Mouse (Mus musculus) MEL (cell line): ENCODE measurements around the gene Slmap. TPM values are rescaled to one million over a fixed set of nuclear protein-coding genes. Genes with fewer than 3 reads are reported as not detected.

Experiments used
- DNase-seq: peaks from one replicate; pipeline ENCODE4 v3.0.0; 2011; ENCODE audit warnings: low read depth, low spot score
- H3K27ac ChIP-seq: 2 replicates; pipeline ENCODE4 v1.5.1; 2012; ENCODE audit warnings: low read depth, mild to moderate bottlenecking, control low read depth, low read length, moderate library complexity; ENCODE audit not compliant: control insufficient read depth
- H3K27me3 ChIP-seq, 2 experiments: fragments of 150-350 bp in 1 of 2; sonication (generic) in 1 of 2; 2 replicates each; pipeline ENCODE4 v1.6.1; 2012; ENCODE audit warnings: low read length in 2 of 2, mild to moderate bottlenecking in 2 of 2, improper control_type of control experiment in 1 of 2, moderate library complexity in 1 of 2; ENCODE audit not compliant: insufficient read depth in 2 of 2, control insufficient read depth in 1 of 2
- H3K36me3 ChIP-seq, 2 experiments: 2 replicates each; pipeline ENCODE4 v1.6.1; 2012 to 2014; ENCODE audit warnings: low read length in 2 of 2, improper control_type of control experiment in 1 of 2, inconsistent platforms in 1 of 2, mild to moderate bottlenecking in 1 of 2; ENCODE audit not compliant: insufficient read depth in 2 of 2, control insufficient read depth in 1 of 2
- H3K4me1 ChIP-seq, 2 experiments: fragments of 150-350 bp in 1 of 2; sonication (generic) in 1 of 2; 2 replicates each; pipeline ENCODE4 v1.6.1; 2012; ENCODE audit warnings: low read length in 2 of 2, improper control_type of control experiment in 1 of 2, mild to moderate bottlenecking in 1 of 2; ENCODE audit not compliant: insufficient read depth in 2 of 2, control insufficient read depth in 1 of 2
- H3K4me3 ChIP-seq, 2 experiments: fragments of 150-350 bp in 1 of 2; sonication (generic) in 1 of 2; 2 replicates each; pipeline ENCODE4 v1.5.1; 2012; ENCODE audit warnings: low read depth in 2 of 2, low read length in 2 of 2, mild to moderate bottlenecking in 2 of 2, moderate library complexity in 2 of 2, control low read depth in 1 of 2, improper control_type of control experiment in 1 of 2; ENCODE audit not compliant: control insufficient read depth in 1 of 2, insufficient read depth in 1 of 2
- H3K79me2 ChIP-seq: 2 replicates; pipeline ENCODE4 v1.6.1; 2012; ENCODE audit warnings: mild to moderate bottlenecking, low read length, moderate library complexity; ENCODE audit not compliant: control insufficient read depth, poor library complexity, insufficient read depth
- H3K9ac ChIP-seq: 2 replicates; pipeline ENCODE4 v1.6.1; 2012; ENCODE audit warnings: low read depth, mild to moderate bottlenecking, control low read depth, low read length, moderate library complexity; ENCODE audit not compliant: control insufficient read depth, poor library complexity, severe bottlenecking
- H3K9me3 ChIP-seq: fragments of 150-350 bp; sonication (generic); replicated peaks from 2 replicates; pipeline ENCODE4 v1.6.1; 2012; ENCODE audit warnings: mild to moderate bottlenecking, low read length, improper control_type of control experiment, moderate library complexity; ENCODE audit not compliant: insufficient read depth
- BHLHE40 ChIP-seq: IDR thresholded peaks from 2 replicates; pipeline ENCODE4 v1.6.1; 2012; ENCODE audit warnings: low read depth, mild to moderate bottlenecking, inconsistent platforms, low read length, improper control_type of control experiment, borderline replicate concordance
- CHD1 ChIP-seq: IDR thresholded peaks from 2 replicates; pipeline ENCODE4 v1.6.1; 2012; ENCODE audit warnings: low read depth, mild to moderate bottlenecking, inconsistent platforms, low read length, improper control_type of control experiment
- CTCF ChIP-seq, 3 experiments: IDR thresholded peaks in 2 of 3; conservative IDR thresholded peaks in 1 of 3; 2 replicates each; pipeline ENCODE4 v1.5.1; 2011 to 2012; ENCODE audit warnings: low read length in 3 of 3, low read depth in 2 of 3, mild to moderate bottlenecking in 2 of 3, improper control_type of control experiment in 1 of 3, inconsistent platforms in 1 of 3, mixed read lengths in 1 of 3, moderate library complexity in 1 of 3; ENCODE audit not compliant: control insufficient read depth in 1 of 3, insufficient read depth in 1 of 3, poor library complexity in 1 of 3, severe bottlenecking in 1 of 3
- ELF1 ChIP-seq: IDR thresholded peaks from 2 replicates; pipeline ENCODE4 v1.6.1; 2014; ENCODE audit warnings: low read depth, mild to moderate bottlenecking, inconsistent platforms, low read length, improper control_type of control experiment, moderate library complexity
- EP300 ChIP-seq, 2 experiments: IDR thresholded peaks; 2 replicates each; pipeline ENCODE4 v1.6.1; 2011; ENCODE audit warnings: improper control_type of control experiment in 2 of 2, low read length in 2 of 2, low read depth in 1 of 2, mild to moderate bottlenecking in 1 of 2
- GABPA ChIP-seq: IDR thresholded peaks from 2 replicates; pipeline ENCODE4 v1.6.1; 2012; ENCODE audit warnings: low read depth, mild to moderate bottlenecking, inconsistent platforms, low read length, improper control_type of control experiment, moderate library complexity
- GATA1 ChIP-seq: IDR thresholded peaks from 2 replicates; pipeline ENCODE4 v1.6.1; 2011; ENCODE audit warnings: low read depth, low read length, improper control_type of control experiment
- HCFC1 ChIP-seq: IDR thresholded peaks from 2 replicates; pipeline ENCODE4 v1.6.1; 2012; ENCODE audit warnings: low read depth, mild to moderate bottlenecking, inconsistent platforms, low read length, improper control_type of control experiment, moderate library complexity
- JUND ChIP-seq: IDR thresholded peaks from 2 replicates; pipeline ENCODE4 v1.6.1; 2011; ENCODE audit warnings: low read depth, mild to moderate bottlenecking, improper control_type of control experiment, low read length
- MAX ChIP-seq: IDR thresholded peaks from 2 replicates; pipeline ENCODE4 v1.6.1; 2011; ENCODE audit warnings: low read length, improper control_type of control experiment
- MAZ ChIP-seq: IDR thresholded peaks from 2 replicates; pipeline ENCODE4 v1.6.1; 2012; ENCODE audit warnings: low read depth, mild to moderate bottlenecking, inconsistent platforms, low read length, improper control_type of control experiment
- MEF2A ChIP-seq: IDR thresholded peaks from 2 replicates; pipeline ENCODE4 v1.6.1; 2014; ENCODE audit warnings: low read depth, mild to moderate bottlenecking, inconsistent platforms, low read length, improper control_type of control experiment; ENCODE audit not compliant: poor library complexity, insufficient replicate concordance, severe bottlenecking; ENCODE audit errors: extremely low read depth
- MYC ChIP-seq: IDR thresholded peaks from 2 replicates; pipeline ENCODE4 v1.6.1; 2011; ENCODE audit warnings: low read depth, mild to moderate bottlenecking, low read length, improper control_type of control experiment, moderate library complexity
- POLR2A ChIP-seq, 2 experiments: IDR thresholded peaks; 2 replicates each; pipeline ENCODE4 v1.6.1; 2011 to 2012; ENCODE audit warnings: low read length in 2 of 2, mild to moderate bottlenecking in 2 of 2, control low read depth in 1 of 2, improper control_type of control experiment in 1 of 2, low read depth in 1 of 2, moderate library complexity in 1 of 2; ENCODE audit not compliant: control insufficient read depth in 1 of 2, insufficient read depth in 1 of 2, poor library complexity in 1 of 2
- POLR2AphosphoS2 ChIP-seq: IDR thresholded peaks from 2 replicates; pipeline ENCODE4 v1.6.1; 2011; ENCODE audit warnings: low read length, improper control_type of control experiment
- RAD21 ChIP-seq: IDR thresholded peaks from 2 replicates; pipeline ENCODE4 v1.6.1; 2011; ENCODE audit warnings: mild to moderate bottlenecking, low read depth, low read length, improper control_type of control experiment
- RCOR1 ChIP-seq: IDR thresholded peaks from 2 replicates; pipeline ENCODE4 v1.6.1; 2012; ENCODE audit warnings: low read depth, mild to moderate bottlenecking, inconsistent platforms, low read length, improper control_type of control experiment
- SMC3 ChIP-seq: IDR thresholded peaks from 2 replicates; pipeline ENCODE4 v1.6.1; 2011; ENCODE audit warnings: low read depth, low read length, improper control_type of control experiment
- TBP ChIP-seq: IDR thresholded peaks from 2 replicates; pipeline ENCODE4 v1.8.0; 2011; ENCODE audit warnings: low read depth, low read length, improper control_type of control experiment
- TCF12 ChIP-seq: IDR thresholded peaks from 2 replicates; pipeline ENCODE4 v1.6.1; 2014; ENCODE audit warnings: low read depth, mild to moderate bottlenecking, inconsistent platforms, low read length, improper control_type of control experiment, moderate library complexity
- UBTF ChIP-seq: IDR thresholded peaks from 2 replicates; pipeline ENCODE4 v1.6.1; 2012; ENCODE audit warnings: low read depth, mild to moderate bottlenecking, inconsistent platforms, low read length, improper control_type of control experiment, moderate library complexity, borderline replicate concordance; ENCODE audit not compliant: insufficient read depth
- USF1 ChIP-seq: IDR thresholded peaks from 2 replicates; pipeline ENCODE4 v1.6.1; 2014; ENCODE audit warnings: low read depth, mild to moderate bottlenecking, inconsistent platforms, low read length, improper control_type of control experiment, moderate library complexity
- USF2 ChIP-seq, 2 experiments: IDR thresholded peaks; 2 replicates each; pipeline ENCODE4 v1.6.1; 2011 to 2012; ENCODE audit warnings: improper control_type of control experiment in 2 of 2, low read length in 2 of 2, borderline replicate concordance in 1 of 2, inconsistent platforms in 1 of 2, low read depth in 1 of 2, mild to moderate bottlenecking in 1 of 2; ENCODE audit not compliant: insufficient read depth in 1 of 2
- ZC3H11A ChIP-seq: IDR thresholded peaks from 2 replicates; pipeline ENCODE4 v1.6.1; 2012; ENCODE audit warnings: low read depth, mild to moderate bottlenecking, inconsistent platforms, low read length, improper control_type of control experiment
- ZMIZ1 ChIP-seq: IDR thresholded peaks from 2 replicates; pipeline ENCODE4 v1.6.1; 2012; ENCODE audit warnings: low read depth, mild to moderate bottlenecking, inconsistent platforms, low read length, improper control_type of control experiment, moderate library complexity
- ZNF384 ChIP-seq: IDR thresholded peaks from 2 replicates; pipeline ENCODE4 v1.6.1; 2012; ENCODE audit warnings: low read depth, mild to moderate bottlenecking, inconsistent platforms, low read length, improper control_type of control experiment
- polyA plus RNA-seq, 2 experiments: library from polyadenylated mRNA; stranded (reverse) in 1 of 2; unstranded in 1 of 2; fragments of >175 nt in 1 of 2; fragments of >200 nt in 1 of 2; gene quantifications; 2 replicates each; pipeline versions ENCODE4 v1.2.1 to v1.2.4; 2012; ENCODE audit warnings: low replicate concordance in 2 of 2, low read depth in 1 of 2; ENCODE audit not compliant: insufficient read length in 2 of 2, insufficient read depth in 1 of 2, missing spikeins in 1 of 2
- total RNA-seq: library from RNA; depleted of rRNA; stranded (reverse); fragments of 300-350 nt; gene quantifications from 2 replicates; pipeline ENCODE4 v1.2.3, GENCODE M21; 2012

The Slmap gene
- total and polyA plus RNA-seq, 3 experiments: 21.4 to 41.9 TPM; not detected in 1

GRCm38 (mm10) chr14:26488329-26489020 is 46.3 kb downstream of the Slmap start:
- no peak for DNase-seq
- Histone ChIP-seq H3K9ac (no peak overlapping the region), H3K27ac (no peak overlapping the region), H3K4me1 (peaks cover 0 to 2% of the 10 kb centered on the region in 2 experiments; a peak in 2 of 4 replicates), H3K36me3 (peaks cover 0 to 4% of the 10 kb centered on the region in 2 experiments; a peak in 2 of 4 replicates), H3K9me3 (no peaks in the 10 kb centered on the region), H3K27me3 (no peaks in the 10 kb centered on the region), H3K79me2 (peaks cover 35% of the 10 kb centered on the region), H3K4me3 (no peak overlapping the region)
- TF ChIP-seq USF1: no peak

GRCm38 (mm10) chr14:26486416-26487198 is 48.1 kb downstream of the Slmap start:
- peak; percentile 77 for DNase-seq

GRCm38 (mm10) chr14:26481457-26481856 is 53.3 kb downstream of the Slmap start:
- Histone ChIP-seq H3K9me3 (no peaks in the 10 kb centered on the region), H3K9ac (no peak overlapping the region), H3K79me2 (peaks cover 20% of the 10 kb centered on the region; the same call in 1 of the 2 replicates), H3K27ac (no peak overlapping the region), H3K4me3 (no peak overlapping the region), H3K36me3 (peaks cover 4 to 25% of the 10 kb centered on the region in 2 experiments), H3K4me1 (peaks cover 9 to 14% of the 10 kb centered on the region in 2 experiments; a peak in 3 of 4 replicates), H3K27me3 (no peaks in the 10 kb centered on the region)
- peak; percentile 50 for DNase-seq
- TF ChIP-seq GABPA (no peak), HCFC1 (no peak), BHLHE40 (no peak), RAD21 (no peak), EP300 (IDR thresholded peaks at IDR 0.05; ENCODE audit: low read depth in 1 of 2, low read length in 2 of 2) (no peak), MYC (no peak), SMC3 (no peak), POLR2A (IDR thresholded peaks at IDR 0.05; ENCODE audit: control insufficient read depth in 1 of 2, insufficient read depth in 1 of 2, low read depth in 1 of 2, low read length in 2 of 2, poor library complexity in 1 of 2) (no peak), USF2 (IDR thresholded peaks at IDR 0.05; ENCODE audit: borderline replicate concordance in 1 of 2, insufficient read depth in 1 of 2, low read depth in 1 of 2, low read length in 2 of 2) (no peak), USF1 (no peak), TCF12 (no peak), CHD1 (no peak), MAX (no peak), MEF2A (no peak), UBTF (no peak), GATA1 (no peak)

More at GRCm38 (mm10) chr14:26486416-26487198, 48.1 kb downstream of the Slmap start:
- no peak for TF ChIP-seq HCFC1
- peak; percentile 63 for TF ChIP-seq ZC3H11A
- TF ChIP-seq ZMIZ1: no peak
- TF ChIP-seq EP300 (IDR thresholded peaks at IDR 0.05; ENCODE audit: low read depth in 1 of 2, low read length in 2 of 2): no peak
- TF ChIP-seq MAZ: no peak
- TF ChIP-seq JUND: no peak
- no peak for TF ChIP-seq TBP
- TF ChIP-seq POLR2AphosphoS2: no peak
- TF ChIP-seq ZNF384: no peak
- TF ChIP-seq ELF1: no peak
- TF ChIP-seq CTCF (IDR thresholded peaks at IDR 0.05 in 2 of 3, conservative IDR thresholded peaks at IDR 0.05 in 1 of 3; ENCODE audit: control insufficient read depth in 1 of 3, insufficient read depth in 1 of 3, low read depth in 2 of 3, low read length in 3 of 3, poor library complexity in 1 of 3, severe bottlenecking in 1 of 3): peak; percentile 4 to 78 (median 40); a peak in 4 of 6 replicates
- TF ChIP-seq RCOR1: no peak
- peak; percentile 64 for TF ChIP-seq SMC3
- TF ChIP-seq RAD21: peak; percentile 73
- H3K4me3 ChIP-seq: no peak overlapping the region
- H3K79me2 ChIP-seq: peaks cover 28% of the 10 kb centered on the region
- H3K36me3 ChIP-seq: peaks cover 0 to 15% of the 10 kb centered on the region in 2 experiments; a peak in 3 of 4 replicates
- H3K9ac ChIP-seq: no peak overlapping the region
- H3K27me3 ChIP-seq: no peaks in the 10 kb centered on the region
- H3K27ac ChIP-seq: no peak overlapping the region
- H3K9me3 ChIP-seq: no peaks in the 10 kb centered on the region
- peaks cover 4 to 7% of the 10 kb centered on the region in 2 experiments; a peak in 3 of 4 replicates for H3K4me1 ChIP-seq
